ENCODE assay signal across 14 mouse cellular contexts in the genomic region with DNA sequence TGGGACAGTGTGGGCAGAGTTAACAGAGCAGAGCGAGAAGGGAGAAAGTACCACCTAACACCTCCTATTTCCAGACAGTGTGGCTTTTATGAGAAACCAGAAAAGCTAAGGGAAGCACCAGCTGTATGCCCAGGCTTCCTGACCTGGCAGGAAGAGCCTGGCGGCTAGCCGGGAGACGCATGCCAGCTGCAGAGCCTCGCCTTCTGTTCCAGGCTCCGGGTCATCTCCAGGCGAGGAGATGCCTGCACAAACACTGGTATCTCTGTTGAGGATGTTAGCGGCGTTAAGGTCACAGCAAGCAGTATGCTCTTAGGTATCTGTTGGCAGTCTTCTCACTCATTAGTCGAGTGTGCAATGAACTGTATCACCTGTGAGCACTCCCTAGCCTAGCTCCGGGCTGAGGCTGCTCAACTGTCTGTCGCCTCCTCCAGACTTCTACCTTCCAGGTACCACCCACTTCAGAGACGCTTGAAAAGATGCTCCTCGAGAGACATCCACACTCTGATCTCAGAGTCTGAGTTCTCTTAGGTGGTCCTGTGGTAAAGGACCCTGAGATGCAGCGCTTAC. TPM values are rescaled to one million over a fixed set of nuclear protein-coding genes. Genes with fewer than 3 reads are reported as not detected.
DNase-seq lines count a peak whose midpoint lies in the region; ATAC-seq lines count a peak whose summit lies in the region.
"Had no signal": no experiment of that assay in that cellular context is flagged by ENCODE, and none has a peak within 500 bp of the region (broad histone marks: within the 10 kb centered on the region; RNA-seq: fewer than 3 reads in every experiment).

No protein-coding gene starts in this region.

- H3K4me3 ChIP-seq in kidney, embryonic 14.5 days (ENCODE audit: low read length), result no peak overlapping the region
- H3K4me3 ChIP-seq in heart, embryonic 12.5 days, result no peak overlapping the region
- no peak overlapping the region for H3K4me3 ChIP-seq in liver, embryonic 12.5 days
- H3K4me3 ChIP-seq: embryonic facial prominence, embryonic 10.5 days had no signal

- ATAC-seq in frontal cortex, adult (ENCODE audit: low TSS enrichment), result peak; percentile 60
- peak; percentile 82 for ATAC-seq in kidney, embryonic 14.5 days (ENCODE audit: low FRiP score, low TSS enrichment)
- no peak for ATAC-seq in heart, embryonic 12.5 days (ENCODE audit: insufficient number of reproducible peaks, low FRiP score)
- no peak for ATAC-seq in liver, embryonic 12.5 days
- ATAC-seq: forebrain, embryonic 14.5 days; intestine, embryonic 16.5 days had no signal

- no peak overlapping the region for H3K9ac ChIP-seq in kidney, embryonic 14.5 days (ENCODE audit: low read depth, low read length)
- H3K9ac ChIP-seq in heart, embryonic 12.5 days, result no peak overlapping the region
- H3K9ac ChIP-seq in liver, embryonic 12.5 days, result no peak overlapping the region

- no peaks in the 10 kb centered on the region for H3K27me3 ChIP-seq in kidney, embryonic 14.5 days (ENCODE audit: control insufficient read depth, insufficient read depth, low read length)
- H3K27me3 ChIP-seq in heart, embryonic 12.5 days (replicated peaks), result no peaks in the 10 kb centered on the region
- 0 out of 2 replicates have a peak, but pooled peaks cover 4% of the 10 kb centered on the region for H3K27me3 ChIP-seq in liver, embryonic 12.5 days (replicated peaks)

- no peak overlapping the region for H3K27ac ChIP-seq in kidney, embryonic 14.5 days (ENCODE audit: low read depth, low read length)
- H3K27ac ChIP-seq in heart, embryonic 12.5 days (ENCODE audit: poor library complexity, severe bottlenecking), result no peak overlapping the region
- no peak overlapping the region for H3K27ac ChIP-seq in liver, embryonic 12.5 days
- H3K27ac ChIP-seq: embryonic facial prominence, embryonic 10.5 days had no signal

- H3K4me1 ChIP-seq in kidney, embryonic 14.5 days (ENCODE audit: control insufficient read depth, insufficient read depth, low read length), result no peaks in the 10 kb centered on the region
- H3K4me1 ChIP-seq in heart, embryonic 12.5 days (replicated peaks), result 0 out of 2 replicates have a peak, but pooled peaks cover 7% of the 10 kb centered on the region
- peaks cover 15% of the 10 kb centered on the region for H3K4me1 ChIP-seq in liver, embryonic 12.5 days

- H3K36me3 ChIP-seq in kidney, embryonic 14.5 days (ENCODE audit: control insufficient read depth, insufficient read depth, low read length), result no peaks in the 10 kb centered on the region
- no peaks in the 10 kb centered on the region for H3K36me3 ChIP-seq in heart, embryonic 12.5 days
- no peaks in the 10 kb centered on the region for H3K36me3 ChIP-seq in liver, embryonic 12.5 days
- H3K36me3 ChIP-seq: embryonic facial prominence, embryonic 10.5 days had no signal

- DNase-seq in frontal cortex, postnatal 14 days (ENCODE audit: low spot score in 2 of 2), result no peak
- peak; percentile 38 for DNase-seq in adrenal gland, postnatal 25 days
- peak; percentile 78 to 85 for DNase-seq in cerebellum, postnatal 25 days
- DNase-seq in T-cell, adult 2 months (ENCODE audit: low spot score), result no peak
- DNase-seq: B cell, adult 2 months; lung, postnatal 10 days; spleen, adult 18-20 months had no signal

- H3K4me2 ChIP-seq in kidney, embryonic 14.5 days (replicated peaks; ENCODE audit: low read depth, low read length), result 0 out of 2 replicates have a peak overlapping the region, but pooled peaks have one; percentile 1
- no peak overlapping the region for H3K4me2 ChIP-seq in heart, embryonic 12.5 days
- no peak overlapping the region for H3K4me2 ChIP-seq in liver, embryonic 12.5 days

- WGBS in kidney, embryonic 14.5 days, result 40% methylated on average over 15 of the region's 15 CpGs
- 54% methylated on average over 15 of the region's 15 CpGs for WGBS in heart, embryonic 12.5 days
- WGBS in liver, embryonic 12.5 days (ENCODE audit: insufficient replicate concordance), result 68% methylated on average over 15 of the region's 15 CpGs

- H3K9me3 ChIP-seq in kidney, embryonic 14.5 days (ENCODE audit: control insufficient read depth, low read length), result no peaks in the 10 kb centered on the region
- no peaks in the 10 kb centered on the region for H3K9me3 ChIP-seq in heart, embryonic 12.5 days (replicated peaks)
- H3K9me3 ChIP-seq in liver, embryonic 12.5 days (replicated peaks), result no peaks in the 10 kb centered on the region
- H3K9me3 ChIP-seq: embryonic facial prominence, embryonic 10.5 days had no signal

RNA-seq across cellular contexts. Expression of a gene that starts 27.7 kb away (rescaled TPM):
- 5.1 and 16.5 TPM in 2 replicates for total RNA-seq in adrenal gland, postnatal 25 days (2021)
- 13.6 and 13.9 TPM in 2 replicates for polyA plus RNA-seq in kidney, embryonic 14.5 days (2014; fragmentation: Nextera tagmentation; extraction: Ambion mirVana)
- 11.7 and 12.6 TPM in 2 replicates for polyA plus RNA-seq in heart, embryonic 12.5 days (2016; fragmentation: Nextera tagmentation; extraction: Ambion mirVana)
- 7.3 and 8.1 TPM in 2 replicates for polyA plus RNA-seq in liver, embryonic 12.5 days (2016; fragmentation: Nextera tagmentation; extraction: Ambion mirVana)

RNA-seq across cellular contexts. Expression of a gene that starts 30.8 kb away (rescaled TPM):
- 54.2 and 57.8 TPM in 2 replicates for total RNA-seq in adrenal gland, postnatal 25 days (2021)
- polyA plus RNA-seq in kidney, embryonic 14.5 days (2014; fragmentation: Nextera tagmentation; extraction: Ambion mirVana), result 29.1 and 34.4 TPM in 2 replicates
- 22.2 and 29.9 TPM in 2 replicates for polyA plus RNA-seq in heart, embryonic 12.5 days (2016; fragmentation: Nextera tagmentation; extraction: Ambion mirVana)
- polyA plus RNA-seq in liver, embryonic 12.5 days (2016; fragmentation: Nextera tagmentation; extraction: Ambion mirVana), result 11.3 and 11.6 TPM in 2 replicates

Comparison
In these comparisons a context has a peak if more than half of its experiments do, and no peak if none do; other contexts are left out.
1. ATAC-seq: peak in frontal cortex, adult (single experiment) and kidney, embryonic 14.5 days (single experiment); none in heart, embryonic 12.5 days (single experiment) and liver, embryonic 12.5 days (single experiment).
2. DNase-seq: peak in adrenal gland, postnatal 25 days (single experiment) and cerebellum, postnatal 25 days (2 of 2); none in frontal cortex, postnatal 14 days (0 of 2) and T-cell, adult 2 months (single experiment).